Mouse (Mus musculus) heart, postnatal 0 days (tissue): ENCODE measurements at regions not wholly inside any gene's neighbourhood (a gene's known extent, or its start where the extent isn't known, plus 50 kb on each side); places are given as distances from the start of the nearest gene placed in this dataset.

Experiments used
- CTCF ChIP-seq: IDR thresholded peaks from 2 replicates; pipeline ENCODE4 v1.5.1; 2016; ENCODE audit warnings: antibody characterized with exemption, control low read depth, low read depth
- EP300 ChIP-seq: IDR thresholded peaks from 2 replicates; pipeline ENCODE4 v1.6.1; 2016; ENCODE audit warnings: antibody characterized with exemption, low read depth

DNA sequence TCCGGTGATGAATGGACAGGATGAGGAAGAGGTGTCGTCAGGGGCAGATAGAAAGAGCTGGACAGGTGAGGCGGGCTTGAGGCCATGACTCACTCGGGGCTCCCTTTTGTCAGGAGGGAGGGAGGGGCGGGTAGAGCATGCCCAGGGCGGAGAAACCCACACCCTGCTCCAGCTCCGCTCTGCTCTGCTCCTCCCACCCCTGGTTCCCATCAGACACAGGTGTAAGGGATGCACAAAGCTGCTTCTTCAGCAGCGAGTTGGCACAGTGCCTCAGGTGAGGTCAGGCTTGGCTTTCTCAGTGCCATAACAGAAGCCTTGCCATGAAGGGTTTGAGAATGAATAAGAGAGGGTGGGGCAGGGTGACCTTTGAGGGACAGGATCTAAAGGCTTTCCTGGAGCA, 212.2 kb downstream of the Ly86 start:
- TF ChIP-seq CTCF (no peak), EP300 (no peak)
